Mouse (Mus musculus) cerebellum, adult 11-12 months (tissue): ENCODE results near the gene Gm17571.

Experiments used
- DNase-seq: peaks from one replicate; pipeline ENCODE4 v3.0.0; 2022

Gm17571 gene

DNA sequence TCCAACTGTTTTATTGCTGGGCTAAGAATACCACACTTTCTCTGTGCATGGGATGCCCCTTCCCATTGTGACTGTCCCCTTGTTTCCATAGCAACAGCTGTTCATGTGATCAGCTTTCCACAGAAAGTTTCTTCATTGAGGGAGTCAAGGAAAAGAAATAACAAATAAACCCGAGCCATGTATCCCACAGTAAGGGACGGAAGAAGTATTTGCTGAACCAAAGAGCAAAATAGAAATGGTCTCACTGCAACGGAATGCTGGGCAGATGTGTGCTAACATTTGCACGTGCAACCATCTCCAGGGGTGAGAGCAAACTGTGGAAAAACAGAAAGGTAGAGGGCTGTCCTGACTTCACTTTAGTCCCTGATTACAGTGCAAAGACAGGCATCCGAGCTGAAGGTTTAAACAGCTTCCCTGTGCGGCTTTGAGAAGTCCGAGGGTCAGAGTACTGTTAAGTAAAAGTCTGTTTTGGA, 8.1 kb upstream of the Gm17571 start:
- DNase-seq, result no peak

DNA sequence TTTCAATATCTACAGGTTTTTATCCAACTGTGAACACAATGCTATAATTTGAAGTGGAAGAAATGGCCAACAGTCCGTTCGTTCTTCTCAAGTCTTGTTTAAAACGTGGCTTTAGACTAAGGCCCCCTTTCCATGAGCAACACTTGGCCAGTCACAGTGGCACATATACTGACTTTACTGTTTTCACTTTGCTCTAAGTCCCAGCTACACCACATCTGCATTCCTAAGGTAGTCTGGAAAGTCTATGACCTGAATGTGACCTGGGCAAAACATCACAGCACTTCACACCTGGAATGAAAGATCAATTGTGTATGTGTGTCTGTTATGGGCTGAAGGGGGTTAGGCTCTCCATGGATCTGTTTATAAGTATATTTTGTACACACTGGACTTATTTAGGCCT, 2.2 kb upstream of the Gm17571 start:
- DNase-seq, result no peak

DNA sequence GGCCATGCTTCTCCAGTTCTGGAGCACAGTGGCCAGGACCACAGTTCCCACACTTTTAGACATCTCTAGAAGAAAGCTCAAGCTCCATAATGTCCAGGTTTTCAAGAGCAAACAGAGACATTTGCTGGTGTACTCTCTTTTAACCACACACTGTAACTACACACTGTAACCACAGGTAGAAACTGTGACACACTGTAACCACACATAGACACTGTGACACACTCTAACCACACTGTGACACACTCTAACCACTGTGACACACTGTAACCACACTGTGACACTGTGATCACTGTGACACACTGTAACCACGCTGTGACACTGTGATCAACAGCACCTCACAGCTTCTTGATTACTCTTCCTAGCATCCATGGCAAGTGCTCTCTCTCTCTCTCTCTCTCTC, 317 bp downstream of the Gm17571 start:
- no peak for DNase-seq

DNA sequence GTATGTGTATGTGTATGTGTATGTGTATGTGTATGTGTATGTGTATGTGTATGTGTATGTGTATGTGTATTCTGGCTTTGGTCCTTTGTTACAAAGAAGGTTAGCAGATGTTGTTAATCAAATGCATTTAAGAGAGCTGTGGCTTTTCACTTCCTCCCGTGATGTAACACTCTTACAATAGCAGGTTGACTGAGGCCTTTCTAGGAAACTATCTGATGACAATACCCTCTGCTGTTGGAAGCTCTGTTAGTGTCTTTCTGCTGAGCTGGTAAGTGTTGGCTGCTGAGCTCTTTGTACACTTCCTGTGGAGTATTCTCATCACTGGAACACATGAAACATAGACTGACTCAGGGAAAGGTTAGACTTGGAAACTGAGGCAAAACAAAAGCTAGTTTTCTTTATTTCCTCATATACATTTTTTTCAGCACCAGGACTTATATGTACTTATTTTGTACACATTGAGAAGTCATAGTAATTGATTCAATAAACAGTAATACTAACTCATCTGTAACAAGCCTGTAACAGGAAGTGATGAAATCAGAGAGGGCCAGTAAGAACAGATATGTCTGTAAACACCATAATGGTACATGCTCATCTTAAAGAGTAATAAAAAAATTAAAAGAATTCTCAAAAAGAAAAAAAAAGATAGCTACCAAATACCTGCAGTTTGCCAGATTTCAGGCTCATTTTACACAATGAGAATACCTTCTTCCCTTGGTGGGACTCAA, 2.9 kb downstream of the Gm17571 start:
- DNase-seq, result no peak

DNA sequence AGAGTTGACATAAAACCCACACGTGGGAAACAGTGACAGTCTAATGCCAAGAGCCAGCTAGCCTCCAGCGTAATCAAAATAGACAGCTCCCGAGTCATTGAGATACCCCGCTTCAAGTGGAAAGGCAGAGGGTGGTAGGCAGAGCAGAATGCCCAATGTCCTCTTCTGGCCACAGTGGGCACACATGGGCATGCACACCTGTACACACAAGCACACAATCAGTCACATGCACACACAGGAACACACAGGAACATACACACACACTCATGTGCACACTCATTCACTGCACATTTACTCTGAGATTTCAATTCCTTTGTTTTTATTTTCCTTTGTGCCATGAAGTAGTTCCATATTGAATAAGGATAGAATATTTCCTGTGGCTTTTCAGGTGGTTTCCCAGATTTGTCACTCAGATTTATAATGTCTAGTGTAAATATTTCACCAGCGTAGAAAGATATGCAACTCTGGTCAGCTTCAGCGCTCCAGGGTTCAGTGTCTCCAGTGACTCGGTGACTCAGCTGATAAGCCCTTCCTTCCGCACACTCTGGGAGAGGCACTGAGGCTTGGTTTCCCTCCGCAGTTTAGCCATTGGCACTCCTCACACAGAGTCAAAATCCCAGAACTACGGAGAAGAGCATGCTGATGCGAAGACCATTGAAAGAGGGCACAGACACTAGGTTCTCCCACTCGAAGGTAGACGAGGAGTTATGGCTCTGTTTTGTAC, 4.4 kb downstream of the Gm17571 start:
- DNase-seq, result no peak

DNA sequence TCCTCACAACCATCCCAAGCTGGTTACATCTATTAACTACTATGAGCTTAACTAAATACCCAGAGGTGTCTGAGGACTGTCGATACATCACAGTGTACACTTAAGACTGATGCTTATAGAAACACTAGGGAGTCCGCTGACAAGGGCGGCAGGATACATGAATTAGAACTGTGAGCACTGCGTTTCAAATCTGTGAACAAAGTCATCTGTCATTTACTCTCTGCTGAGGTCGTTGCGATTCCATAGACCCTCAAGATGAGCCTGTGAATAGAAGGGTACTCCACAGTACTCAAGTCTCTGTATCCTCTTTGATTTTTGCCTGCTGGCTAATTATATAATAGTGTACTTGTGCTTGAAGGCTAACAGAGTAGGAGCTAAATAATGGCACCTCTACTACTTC, 5.6 kb downstream of the Gm17571 start:
- no peak for DNase-seq

DNA sequence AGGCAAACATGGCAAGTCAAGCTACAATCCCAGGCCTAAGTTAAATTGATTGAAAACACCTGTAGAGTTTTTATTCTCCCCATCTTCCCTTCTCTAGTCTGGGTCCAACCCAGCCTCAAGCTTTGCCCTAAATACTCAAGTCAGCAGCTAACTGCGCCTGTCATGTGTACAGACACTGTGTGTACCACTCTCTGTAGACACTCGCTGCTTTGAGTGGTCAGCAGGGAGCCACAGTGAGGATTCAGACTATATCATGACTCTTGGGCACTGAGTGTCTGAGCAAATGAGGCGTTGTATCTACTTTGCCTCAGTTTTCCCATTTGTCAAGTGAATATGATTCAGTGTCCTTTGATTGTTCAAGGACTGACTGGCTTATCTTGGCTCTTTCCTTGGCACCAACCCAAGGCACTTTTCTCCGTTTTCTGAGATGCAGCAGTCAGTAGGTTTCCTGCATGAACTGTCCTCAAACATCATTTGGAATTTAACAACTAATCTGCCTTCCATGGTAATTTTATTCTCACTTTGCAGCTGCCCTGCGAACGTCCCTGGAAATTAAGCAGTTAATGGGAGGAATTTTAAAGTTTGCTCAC, 13.0 kb downstream of the Gm17571 start:
- DNase-seq, result no peak

DNA sequence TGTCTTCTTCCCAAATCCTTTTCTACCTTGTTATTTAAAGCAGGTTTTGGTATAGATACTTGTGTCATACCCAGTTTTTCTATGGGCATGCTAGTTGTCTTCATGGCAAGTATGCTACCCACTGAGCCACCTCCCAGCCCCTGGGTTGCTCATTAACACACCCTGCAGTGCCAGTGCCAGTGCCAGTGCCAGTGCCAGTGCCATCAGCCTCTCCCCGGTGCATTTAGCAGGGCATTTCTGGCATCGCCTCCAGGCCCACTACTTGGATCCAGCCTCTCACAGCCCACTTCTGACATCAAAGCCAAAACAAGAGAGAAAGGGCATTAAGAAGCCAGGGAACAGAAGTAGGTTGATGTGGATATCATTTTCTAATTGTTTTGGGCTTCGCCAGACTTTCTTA, 14.9 kb downstream of the Gm17571 start:
- DNase-seq, result no peak

DNA sequence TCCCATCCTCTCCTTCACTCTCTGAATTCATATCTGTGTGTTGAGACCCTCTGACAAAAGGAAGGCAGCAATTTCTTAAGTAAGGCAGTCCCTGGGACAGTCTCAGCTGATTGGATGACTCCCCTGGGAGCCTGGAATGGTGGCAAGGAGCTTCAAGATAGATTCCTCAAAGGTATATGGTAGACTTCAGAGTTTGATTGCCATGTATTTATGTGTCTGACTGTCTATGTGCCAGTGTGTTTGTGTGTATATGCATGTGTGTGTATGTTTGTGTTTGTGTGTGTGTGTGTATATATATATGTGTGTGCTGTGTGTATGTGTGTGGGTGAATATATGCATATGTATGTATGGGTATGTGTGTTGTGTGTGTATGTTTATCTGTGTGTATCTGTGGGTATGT, 15.8 kb downstream of the Gm17571 start:
- no peak for DNase-seq

DNA sequence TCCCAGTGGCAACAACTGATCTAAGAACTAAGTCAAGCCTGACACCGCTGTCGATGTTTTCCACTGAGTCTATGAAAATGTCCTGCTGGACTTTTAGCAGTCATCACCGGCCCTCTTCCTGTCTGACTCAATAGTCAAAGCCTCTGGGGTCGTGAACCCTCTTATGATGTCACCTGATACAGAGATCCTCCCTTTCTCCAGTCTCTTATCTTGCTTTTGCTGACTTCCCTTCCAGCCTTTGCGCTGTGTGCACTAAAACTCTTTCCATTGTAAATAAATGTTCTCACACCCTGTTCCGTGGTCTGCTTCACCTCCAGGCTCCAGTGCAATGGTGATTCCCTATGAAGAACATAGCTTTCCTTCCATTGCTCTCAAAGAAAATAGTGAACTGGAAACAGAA, 16.3 kb downstream of the Gm17571 start:
- DNase-seq, result no peak

DNA sequence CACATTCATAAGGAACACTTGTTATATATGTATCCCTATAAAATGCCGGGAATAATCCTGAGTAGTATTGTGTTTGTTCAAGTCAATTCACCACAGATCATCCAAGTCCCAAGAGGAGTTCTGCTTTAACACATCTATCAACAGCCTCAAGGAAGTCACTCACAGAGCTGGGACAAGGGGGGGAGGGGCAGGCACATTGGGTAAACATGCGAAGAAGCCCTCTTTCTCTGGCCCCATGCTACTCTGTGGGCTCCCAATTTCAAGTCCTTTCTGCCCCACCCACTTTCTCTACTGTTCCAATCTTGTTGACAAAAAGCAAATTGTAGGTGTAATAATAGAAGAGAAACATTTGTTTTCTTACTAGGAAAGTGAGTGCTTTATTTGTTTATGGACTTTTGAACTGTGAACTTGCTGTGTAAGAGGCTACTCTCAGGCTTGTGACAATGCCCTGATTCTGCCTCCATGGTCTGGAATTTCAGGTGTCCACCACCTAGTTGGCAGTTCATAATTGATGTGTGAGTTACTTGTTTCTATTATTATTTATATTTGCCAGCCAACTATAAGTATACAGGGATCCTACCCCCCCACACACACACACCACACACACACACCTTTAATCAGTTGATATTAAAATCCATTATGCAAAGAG, 17.0 kb downstream of the Gm17571 start:
- no peak for DNase-seq

DNA sequence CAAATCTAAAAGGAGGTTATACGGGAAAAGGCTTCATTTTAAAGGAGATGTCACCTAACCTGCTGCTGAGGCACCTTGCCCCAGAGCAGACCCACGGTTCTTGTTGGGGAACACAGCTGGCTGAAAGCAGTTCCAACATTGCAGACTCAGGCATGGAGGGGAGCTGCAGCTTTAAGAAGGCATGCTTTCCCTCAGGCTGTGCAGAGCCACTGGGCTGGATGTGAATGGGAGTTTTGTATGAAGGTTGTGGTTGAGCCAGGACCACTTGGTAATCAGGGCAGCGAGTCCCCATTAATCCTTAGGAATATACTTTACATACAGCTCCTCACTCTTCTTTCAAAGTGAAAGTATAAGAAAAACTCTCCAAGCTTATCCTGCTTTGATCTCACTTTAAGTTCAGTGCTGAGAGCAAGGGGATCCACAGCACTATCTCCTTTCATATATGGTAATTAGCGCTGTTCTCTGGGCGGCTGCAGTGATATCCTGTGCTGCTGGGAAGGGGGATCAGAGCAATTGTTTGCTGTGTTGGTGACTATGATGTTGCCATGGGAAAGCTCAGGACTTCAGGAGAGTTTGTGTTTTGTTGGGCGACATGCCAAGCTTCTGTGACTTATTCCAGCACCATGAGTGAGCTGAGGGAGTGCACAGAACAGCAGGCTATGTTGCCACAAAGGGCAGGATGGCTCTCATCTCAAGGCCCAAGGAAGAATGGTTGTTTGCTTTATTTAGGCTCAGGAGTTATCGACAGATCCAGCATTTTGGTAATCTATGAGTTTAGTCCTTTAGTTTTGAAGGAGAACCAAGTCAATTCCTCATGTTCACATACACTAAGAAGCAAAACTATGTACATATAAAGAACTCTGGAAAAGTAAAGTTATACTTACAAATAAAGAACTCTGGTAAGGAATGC, 21.3 kb downstream of the Gm17571 start:
- DNase-seq, result peak; percentile 28

DNA sequence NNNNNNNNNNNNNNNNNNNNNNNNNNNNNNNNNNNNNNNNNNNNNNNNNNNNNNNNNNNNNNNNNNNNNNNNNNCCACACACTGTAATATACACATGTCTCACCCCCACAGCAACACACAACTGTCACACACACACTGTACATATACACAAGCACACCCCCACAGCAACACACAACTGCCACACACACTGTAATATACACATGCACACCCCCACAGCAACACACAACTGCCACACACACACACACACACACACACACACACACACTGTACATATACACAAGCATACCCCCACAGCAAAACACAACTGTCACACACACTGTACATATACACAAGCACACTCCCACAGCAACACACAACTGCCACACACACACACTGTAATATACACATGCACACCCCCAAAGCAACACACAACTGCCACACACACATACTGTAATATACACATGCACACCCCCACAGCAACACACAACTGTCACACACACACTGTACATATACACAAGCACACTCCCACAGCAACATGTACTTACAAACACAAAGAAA, 32.3 kb downstream of the Gm17571 start:
- DNase-seq, result no peak
